Mouse (Mus musculus): ENCODE measurements at regions not wholly inside any gene's neighbourhood (a gene's known extent, or its start where the extent isn't known, plus 50 kb on each side); places are given as distances from the start of the nearest gene placed in this dataset.
A peak's percentile ranks its signal among the peaks of the same experiment; 100 is the strongest.

DNA sequence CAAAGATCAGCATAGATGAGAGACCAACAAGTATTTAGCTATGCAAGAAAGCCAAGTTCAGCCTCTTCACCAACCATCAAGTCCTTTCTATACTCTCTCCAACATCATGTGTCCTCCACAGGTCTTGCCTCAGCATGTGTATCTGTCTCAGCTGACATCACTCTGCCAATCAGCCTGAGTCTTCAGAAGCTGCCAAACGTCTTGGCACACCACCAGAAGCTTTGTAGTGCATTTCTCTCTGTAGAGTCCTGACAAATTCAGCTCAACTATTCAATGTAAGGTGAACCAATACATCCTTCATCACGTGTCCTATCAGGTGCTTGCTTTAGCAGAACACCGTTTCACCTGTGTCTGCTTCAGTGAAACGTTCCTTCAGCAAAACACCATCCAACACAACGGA, 462.4 kb upstream of the Kazn start:
- Histone ChIP-seq H3K27ac (ENCODE audit: low read length) (no peak overlapping the region), H3K36me3 (ENCODE audit: insufficient read depth, low read length) (no peaks in the 10 kb centered on the region), H3K4me3 (ENCODE audit: low read length) (no peak overlapping the region), H3K9me3 (ENCODE audit: low read length) (peaks cover 6% of the 10 kb centered on the region; the same call in 1 of the 2 replicates), H3K4me2 (replicated peaks; ENCODE audit: low read depth, low read length) (no peak overlapping the region), H3K4me1 (ENCODE audit: insufficient read depth, low read length) (no peaks in the 10 kb centered on the region), H3K9ac (replicated peaks; ENCODE audit: low read length) (no peak overlapping the region), H3K27me3 (ENCODE audit: insufficient read depth, low read length) (no peaks in the 10 kb centered on the region)
- ATAC-seq (ENCODE audit: low FRiP score, low TSS enrichment): no peak
- WGBS: 90% methylated on average over 5 of the region's 5 CpGs

DNA sequence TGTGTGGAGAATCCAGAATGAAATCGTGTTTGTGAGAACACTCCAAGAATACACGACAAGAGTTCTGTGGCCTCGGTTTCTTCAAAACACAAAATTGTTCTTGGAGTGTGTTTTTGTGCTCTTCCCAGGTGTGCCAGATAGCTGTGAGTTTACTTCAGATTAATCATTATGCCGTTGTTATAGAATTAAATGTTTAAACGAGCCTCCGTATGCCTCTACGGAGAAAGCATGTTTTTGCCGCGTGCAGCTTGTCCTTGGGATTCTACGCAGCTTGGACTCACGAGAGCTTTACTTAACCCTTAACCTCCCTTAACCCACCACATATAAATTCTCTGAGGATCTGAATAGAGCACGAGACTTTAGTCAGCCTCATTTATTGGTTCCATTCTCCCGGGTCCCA, 455.7 kb upstream of the Kazn start:
- H3K4me2 ChIP-seq (replicated peaks; ENCODE audit: low read depth, low read length): no peak overlapping the region
- no peaks in the 10 kb centered on the region for H3K27me3 ChIP-seq (ENCODE audit: insufficient read depth, low read length)
- no peak overlapping the region for H3K27ac ChIP-seq (ENCODE audit: low read length)
- no peak overlapping the region for H3K9ac ChIP-seq (replicated peaks; ENCODE audit: low read length)
- H3K4me3 ChIP-seq (ENCODE audit: low read length): no peak overlapping the region
- H3K9me3 ChIP-seq (ENCODE audit: low read length): peaks cover 2% of the 10 kb centered on the region; the same call in 1 of the 2 replicates
- no peaks in the 10 kb centered on the region for H3K36me3 ChIP-seq (ENCODE audit: insufficient read depth, low read length)
- no peaks in the 10 kb centered on the region for H3K4me1 ChIP-seq (ENCODE audit: insufficient read depth, low read length)
- ATAC-seq (ENCODE audit: low FRiP score, low TSS enrichment): no peak
- WGBS: 44% methylated on average over 13 of the region's 13 CpGs

DNA sequence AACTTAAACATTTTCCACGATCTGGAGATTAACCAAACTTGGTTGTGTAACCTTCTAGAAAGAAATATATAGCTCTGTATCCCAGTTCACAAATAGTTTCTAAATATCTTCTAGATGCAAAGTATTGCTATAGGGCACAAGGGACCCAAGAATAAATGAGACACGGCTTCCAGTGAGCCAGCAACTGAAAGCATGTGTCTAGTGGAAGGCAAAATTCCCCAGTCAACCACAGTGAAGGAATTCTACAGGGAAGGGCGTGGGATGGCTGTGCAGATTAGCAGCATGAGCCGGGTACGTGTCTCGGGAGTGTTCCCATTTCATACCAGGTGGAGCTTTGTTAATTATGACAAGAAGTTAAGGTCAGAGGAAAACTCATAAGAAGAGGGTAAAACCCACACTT, 449.0 kb upstream of the Kazn start:
- H3K9ac ChIP-seq (replicated peaks; ENCODE audit: low read length): no peak overlapping the region
- H3K27me3 ChIP-seq (ENCODE audit: insufficient read depth, low read length): no peaks in the 10 kb centered on the region
- H3K4me3 ChIP-seq (ENCODE audit: low read length): no peak overlapping the region
- no peak overlapping the region for H3K27ac ChIP-seq (ENCODE audit: low read length)
- H3K4me2 ChIP-seq (replicated peaks; ENCODE audit: low read depth, low read length): no peak overlapping the region
- WGBS: 83% methylated on average over 6 of the region's 6 CpGs
- no peaks in the 10 kb centered on the region for H3K9me3 ChIP-seq (ENCODE audit: low read length)
- H3K4me1 ChIP-seq (ENCODE audit: insufficient read depth, low read length): no peaks in the 10 kb centered on the region
- H3K36me3 ChIP-seq (ENCODE audit: insufficient read depth, low read length): no peaks in the 10 kb centered on the region
- ATAC-seq (ENCODE audit: low FRiP score, low TSS enrichment): no peak

DNA sequence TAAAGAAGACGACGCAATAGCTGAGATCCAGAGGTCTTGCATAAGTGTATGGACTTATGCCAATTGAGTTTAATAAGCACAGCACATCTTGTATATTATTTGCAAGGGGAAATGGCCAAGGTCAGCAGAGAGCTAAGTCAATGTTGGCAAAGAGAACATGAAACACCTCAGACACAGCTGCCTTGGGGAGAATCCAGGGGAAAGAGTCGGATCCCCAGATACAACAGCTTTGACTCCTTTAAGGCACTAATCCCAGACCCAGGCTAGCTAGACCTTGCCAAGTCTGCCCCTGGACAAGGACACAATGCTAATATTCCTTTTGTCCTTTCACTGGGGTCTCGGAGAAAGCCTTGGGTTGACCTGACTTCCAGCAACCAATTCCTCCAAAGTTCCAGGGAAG, 438.2 kb upstream of the Kazn start:
- 0 out of 2 replicates have a peak, but pooled peaks cover 2% of the 10 kb centered on the region for H3K4me1 ChIP-seq (ENCODE audit: insufficient read depth, low read length)

DNA sequence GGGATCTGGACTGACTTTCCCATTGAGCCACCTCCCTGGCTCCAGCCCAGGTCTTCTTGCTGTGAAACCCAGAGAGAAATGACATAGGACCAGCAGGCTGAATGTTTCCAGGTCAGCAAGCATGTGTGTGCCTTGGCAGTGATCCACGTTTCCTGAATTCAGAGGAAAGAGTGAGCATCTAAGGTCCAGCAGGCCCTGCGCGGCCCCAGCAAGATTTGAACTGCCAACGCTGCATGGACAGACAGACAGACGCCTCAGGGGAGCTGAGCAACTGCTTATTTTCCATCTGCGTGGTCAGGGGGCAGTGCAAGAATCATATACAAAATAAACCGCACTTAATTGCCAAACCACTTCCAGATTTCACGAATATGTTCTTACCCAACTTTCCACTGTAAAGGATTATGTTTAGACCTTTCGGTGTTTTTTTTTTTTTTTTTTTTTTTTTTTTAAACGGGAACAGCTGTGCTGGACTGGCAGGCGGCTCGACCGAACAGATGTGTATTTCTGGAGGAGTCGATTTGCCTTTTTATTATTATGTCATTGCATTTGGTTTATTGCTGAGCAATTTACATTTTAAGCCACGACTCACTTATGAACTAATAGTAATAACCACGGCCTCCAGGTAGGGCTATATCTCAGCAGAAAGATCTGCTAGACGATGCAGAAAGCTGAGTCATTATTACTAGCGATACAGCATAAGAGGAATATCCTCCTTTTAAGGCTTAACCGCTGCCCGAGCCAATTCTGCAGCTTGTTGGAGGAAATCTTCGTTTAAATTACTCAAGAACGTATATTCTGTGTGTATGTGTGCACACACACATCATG, 435.7 kb upstream of the Kazn start:
- 59% methylated on average over 22 of the region's 22 CpGs for WGBS
- H3K9me3 ChIP-seq (ENCODE audit: low read length): no peaks in the 10 kb centered on the region
- no peak for ATAC-seq (ENCODE audit: low FRiP score, low TSS enrichment)
- peaks cover 11% of the 10 kb centered on the region; the same call in 1 of the 2 replicates for H3K4me1 ChIP-seq (ENCODE audit: insufficient read depth, low read length)
- H3K27me3 ChIP-seq (ENCODE audit: insufficient read depth, low read length): no peaks in the 10 kb centered on the region
- H3K27ac ChIP-seq (ENCODE audit: low read length): no peak overlapping the region
- H3K9ac ChIP-seq (replicated peaks; ENCODE audit: low read length): no peak overlapping the region
- no peak overlapping the region for H3K4me3 ChIP-seq (ENCODE audit: low read length)
- H3K4me2 ChIP-seq (replicated peaks; ENCODE audit: low read depth, low read length): no peak overlapping the region
- H3K36me3 ChIP-seq (ENCODE audit: insufficient read depth, low read length): no peaks in the 10 kb centered on the region

More for the DNA sequence above, 438.2 kb upstream of the Kazn start:
- no peak for ATAC-seq (ENCODE audit: low FRiP score, low TSS enrichment)
- no peaks in the 10 kb centered on the region for H3K9me3 ChIP-seq (ENCODE audit: low read length)
- no peak overlapping the region for H3K9ac ChIP-seq (replicated peaks; ENCODE audit: low read length)
- 93% methylated on average over 4 of the region's 4 CpGs for WGBS
- no peak overlapping the region for H3K27ac ChIP-seq (ENCODE audit: low read length)
- no peaks in the 10 kb centered on the region for H3K27me3 ChIP-seq (ENCODE audit: insufficient read depth, low read length)
- no peak overlapping the region for H3K4me2 ChIP-seq (replicated peaks; ENCODE audit: low read depth, low read length)
- H3K36me3 ChIP-seq (ENCODE audit: insufficient read depth, low read length): no peaks in the 10 kb centered on the region
- no peak overlapping the region for H3K4me3 ChIP-seq (ENCODE audit: low read length)

DNA sequence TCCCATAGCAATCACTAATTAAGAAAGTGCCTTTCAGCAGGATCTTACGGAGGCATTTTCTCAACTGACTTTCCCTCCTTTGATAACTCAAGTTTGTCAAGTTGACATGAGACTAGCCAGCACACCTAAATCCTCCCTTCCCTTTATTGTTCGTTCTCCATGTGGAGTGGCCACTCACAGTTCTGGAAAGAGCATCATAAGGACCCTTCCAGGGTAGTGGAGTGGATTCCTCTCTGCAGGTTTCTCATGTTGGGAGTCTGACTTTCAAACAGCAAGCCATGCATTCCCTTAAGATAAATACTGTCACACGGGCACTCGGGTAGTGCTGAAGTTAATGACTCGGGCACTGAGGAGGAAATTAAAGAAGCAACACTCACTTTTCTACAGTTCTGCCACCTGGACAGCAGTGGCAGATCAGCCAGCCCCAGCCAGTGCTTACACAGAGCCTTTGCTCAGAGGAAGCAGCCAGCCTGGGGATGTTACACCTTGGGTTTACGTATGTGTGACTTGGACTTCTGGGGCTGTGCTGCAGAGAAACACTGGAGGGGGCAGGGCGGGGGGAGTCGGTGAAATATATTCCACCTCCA, 432.8 kb upstream of the Kazn start:
- no peaks in the 10 kb centered on the region for H3K9me3 ChIP-seq (ENCODE audit: low read length)
- no peak overlapping the region for H3K27ac ChIP-seq (ENCODE audit: low read length)
- peaks cover 11% of the 10 kb centered on the region; the same call in 1 of the 2 replicates for H3K4me1 ChIP-seq (ENCODE audit: insufficient read depth, low read length)
- peak; percentile 78 for ATAC-seq (ENCODE audit: low FRiP score, low TSS enrichment)
- no peak overlapping the region for H3K9ac ChIP-seq (replicated peaks; ENCODE audit: low read length)
- WGBS: 30% methylated on average over 8 of the region's 8 CpGs
- no peaks in the 10 kb centered on the region for H3K36me3 ChIP-seq (ENCODE audit: insufficient read depth, low read length)
- no peaks in the 10 kb centered on the region for H3K27me3 ChIP-seq (ENCODE audit: insufficient read depth, low read length)
- H3K4me2 ChIP-seq (replicated peaks; ENCODE audit: low read depth, low read length): no peak overlapping the region; the same call in 1 of the 2 replicates
- no peak overlapping the region for H3K4me3 ChIP-seq (ENCODE audit: low read length)

DNA sequence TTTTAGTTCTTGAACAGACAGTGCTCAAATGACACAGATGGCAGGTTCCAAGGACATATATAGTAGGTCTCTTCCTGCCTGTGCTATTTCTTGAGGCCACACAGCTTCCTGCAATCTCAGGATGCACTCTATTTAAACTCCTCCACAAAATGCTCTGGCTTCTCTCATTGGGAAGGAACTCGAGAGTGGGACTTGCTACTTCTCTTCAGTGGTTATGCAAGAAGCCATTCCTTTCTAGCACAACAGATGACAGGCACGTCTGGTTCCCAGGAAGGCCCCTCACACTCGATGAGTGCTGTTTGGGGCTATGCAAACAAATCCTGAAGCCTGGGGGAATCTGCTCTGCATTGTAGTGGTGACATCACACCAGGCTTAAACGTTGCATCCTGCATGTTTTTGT, 425.6 kb upstream of the Kazn start:
- H3K9ac ChIP-seq (replicated peaks; ENCODE audit: low read length): no peak overlapping the region
- WGBS: 47% methylated on average over 4 of the region's 4 CpGs
- H3K4me2 ChIP-seq (replicated peaks; ENCODE audit: low read depth, low read length): no peak overlapping the region
- H3K27ac ChIP-seq (ENCODE audit: low read length): no peak overlapping the region
- H3K4me3 ChIP-seq (ENCODE audit: low read length): no peak overlapping the region
- H3K36me3 ChIP-seq (ENCODE audit: insufficient read depth, low read length): no peaks in the 10 kb centered on the region
- no peak for ATAC-seq (ENCODE audit: low FRiP score, low TSS enrichment)
- no peaks in the 10 kb centered on the region for H3K4me1 ChIP-seq (ENCODE audit: insufficient read depth, low read length)
- H3K9me3 ChIP-seq (ENCODE audit: low read length): no peaks in the 10 kb centered on the region
- no peaks in the 10 kb centered on the region for H3K27me3 ChIP-seq (ENCODE audit: insufficient read depth, low read length)

DNA sequence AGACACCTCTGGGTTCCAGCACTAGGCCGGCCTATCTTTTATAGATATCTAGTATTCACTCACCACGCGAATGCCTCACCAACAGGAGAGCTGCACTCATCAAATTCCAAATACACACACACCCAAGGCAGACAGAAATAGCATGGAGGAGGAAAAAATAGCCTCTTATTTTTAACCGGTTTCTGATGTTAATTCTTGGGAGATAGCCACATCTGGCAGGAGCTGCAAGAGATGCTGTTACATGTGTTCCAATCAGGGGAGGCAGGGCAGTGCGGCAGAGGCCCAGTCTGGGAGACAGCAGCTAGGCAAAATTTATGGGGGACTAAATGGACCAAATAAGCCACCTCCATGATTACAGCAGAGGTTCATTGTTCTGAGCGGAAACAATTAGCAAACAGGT, 419.0 kb upstream of the Kazn start:
- WGBS: 68% methylated on average over 6 of the region's 6 CpGs
- Histone ChIP-seq H3K4me2 (replicated peaks; ENCODE audit: low read depth, low read length) (no peak overlapping the region), H3K9ac (replicated peaks; ENCODE audit: low read length) (no peak overlapping the region), H3K27ac (ENCODE audit: low read length) (no peak overlapping the region), H3K9me3 (ENCODE audit: low read length) (no peaks in the 10 kb centered on the region), H3K36me3 (ENCODE audit: insufficient read depth, low read length) (no peaks in the 10 kb centered on the region), H3K4me1 (ENCODE audit: insufficient read depth, low read length) (no peaks in the 10 kb centered on the region), H3K27me3 (ENCODE audit: insufficient read depth, low read length) (no peaks in the 10 kb centered on the region), H3K4me3 (ENCODE audit: low read length) (no peak overlapping the region)
- ATAC-seq (ENCODE audit: low FRiP score, low TSS enrichment): no peak

DNA sequence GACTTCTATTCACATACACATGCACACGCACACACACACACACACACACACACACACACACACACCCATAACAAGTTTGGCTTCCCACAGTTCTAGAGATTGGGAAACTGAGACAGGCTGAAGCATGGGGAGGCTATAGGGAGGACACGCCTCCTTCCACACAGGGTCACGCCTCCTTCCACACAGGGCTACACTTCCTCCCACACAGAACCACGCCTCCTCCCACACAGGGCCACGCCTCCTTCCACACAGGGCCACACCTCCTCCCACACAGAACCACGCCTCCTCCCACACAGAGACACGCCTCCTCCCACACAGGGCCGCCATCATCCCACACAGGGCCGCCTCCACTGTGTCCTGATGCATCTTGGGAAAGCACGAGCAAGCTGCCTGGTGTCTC, 401.9 kb upstream of the Kazn start:
- no peaks in the 10 kb centered on the region for H3K36me3 ChIP-seq (ENCODE audit: insufficient read depth, low read length)
- WGBS: 81% methylated on average over 9 of the region's 10 CpGs
- ATAC-seq (ENCODE audit: low FRiP score, low TSS enrichment): peak; percentile 46; the same call in 1 of the 2 replicates
- no peak overlapping the region for H3K27ac ChIP-seq (ENCODE audit: low read length)
- H3K27me3 ChIP-seq (ENCODE audit: insufficient read depth, low read length): no peaks in the 10 kb centered on the region
- H3K4me3 ChIP-seq (ENCODE audit: low read length): no peak overlapping the region
- no peaks in the 10 kb centered on the region for H3K9me3 ChIP-seq (ENCODE audit: low read length)
- H3K4me2 ChIP-seq (replicated peaks; ENCODE audit: low read depth, low read length): no peak overlapping the region
- no peak overlapping the region for H3K9ac ChIP-seq (replicated peaks; ENCODE audit: low read length)
- H3K4me1 ChIP-seq (ENCODE audit: insufficient read depth, low read length): no peaks in the 10 kb centered on the region

DNA sequence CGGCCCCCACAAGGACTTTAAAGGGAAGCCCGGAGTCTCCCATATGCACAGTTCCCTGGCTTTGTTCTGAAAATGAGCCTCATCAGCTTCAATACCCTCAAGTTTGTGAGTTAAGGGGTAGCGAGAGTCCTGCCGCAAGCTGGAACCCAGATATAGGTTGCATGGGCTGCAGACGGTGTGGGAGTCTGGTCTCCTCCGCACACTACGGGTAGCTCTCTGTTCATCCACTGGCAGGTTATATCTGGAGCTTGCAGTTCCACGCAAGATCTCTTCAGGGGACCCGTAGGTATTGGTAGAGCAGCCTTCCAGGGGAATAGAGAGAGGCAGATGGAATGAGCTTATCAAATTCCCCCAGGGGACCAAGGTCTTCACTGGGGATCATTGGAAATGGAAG, 400.1 kb upstream of the Kazn start:
- no peak overlapping the region for H3K27ac ChIP-seq (ENCODE audit: low read length)
- no peaks in the 10 kb centered on the region for H3K4me1 ChIP-seq (ENCODE audit: insufficient read depth, low read length)
- WGBS: 66% methylated on average over 9 of the region's 9 CpGs
- H3K27me3 ChIP-seq (ENCODE audit: insufficient read depth, low read length): no peaks in the 10 kb centered on the region
- H3K4me2 ChIP-seq (replicated peaks; ENCODE audit: low read depth, low read length): no peak overlapping the region
- H3K4me3 ChIP-seq (ENCODE audit: low read length): no peak overlapping the region
- no peak for ATAC-seq (ENCODE audit: low FRiP score, low TSS enrichment)
- H3K36me3 ChIP-seq (ENCODE audit: insufficient read depth, low read length): no peaks in the 10 kb centered on the region
- no peak overlapping the region for H3K9ac ChIP-seq (replicated peaks; ENCODE audit: low read length)
- H3K9me3 ChIP-seq (ENCODE audit: low read length): no peaks in the 10 kb centered on the region

Data from kidney, embryonic 16.5 days (tissue).